Mouse (Mus musculus): ENCODE data around the gene Fam129b. TPM values are rescaled to one million over a fixed set of nuclear protein-coding genes. Genes with fewer than 3 reads are reported as not detected.
A peak's percentile ranks its signal among the peaks of the same experiment; 100 is the strongest.
"Not testable (repeated sequence)": the region's sequence is repeated elsewhere in the genome, so short reads cannot be mapped to it uniquely, and the experiment has no call there.

Fam129b gene
- polyA plus RNA-seq, 1 experiment from 2014 or later, result 55.8 TPM

GRCm38 (mm10) chr2:32846805-32847467, 29.0 kb upstream of the Fam129b start, which contains the start of gene Stxbp1:
TSS of gene Stxbp1 (minus strand) at chr2:32847245.
- WGBS, result under 1% methylated on average over 77 of the region's 78 CpGs
- Histone ChIP-seq H3K9ac (peak within 1 kb of the TSS; percentile 79), H3K9me3 (no peaks in the 10 kb centered on the region), H3K27me3 (peaks cover 11% of the 10 kb centered on the region), H3K4me2 (replicated peaks) (peak within 1 kb of the TSS; percentile 98), H3K36me3 (0 out of 2 replicates have a peak, but pooled peaks cover 2% of the 10 kb centered on the region), H3K27ac (peak within 1 kb of the TSS; percentile 67; the same call in 1 of the 2 replicates), H3K4me1 (peaks cover 9% of the 10 kb centered on the region; the same call in 1 of the 2 replicates), H3K4me3 (peak within 1 kb of the TSS; percentile 75)
- peak; percentile 95 for ATAC-seq (ENCODE audit: low FRiP score, low read depth)

DNA sequence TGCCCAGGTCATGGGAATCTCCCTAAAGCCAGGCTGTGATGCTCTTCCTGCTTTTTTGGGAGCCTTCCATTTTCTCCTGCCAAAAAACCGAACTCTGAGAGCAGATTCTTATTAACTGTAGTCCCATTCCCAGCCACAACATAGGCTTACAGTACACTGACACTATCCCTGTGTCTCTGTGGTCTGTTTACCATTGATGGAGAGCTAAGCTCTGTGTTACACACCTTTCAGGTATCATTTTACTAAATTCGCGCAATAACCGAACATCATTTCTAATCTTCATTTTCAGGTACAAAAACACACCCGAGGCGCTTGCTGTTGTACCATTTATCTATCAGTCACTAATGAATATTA, 28.5 kb upstream of the Fam129b start:
- peak; percentile 34; the same call in 1 of the 2 replicates for ATAC-seq (ENCODE audit: low FRiP score, low read depth)
- H3K27ac ChIP-seq, result no peak overlapping the region
- H3K36me3 ChIP-seq, result no peaks in the 10 kb centered on the region
- H3K4me2 ChIP-seq (replicated peaks), result peak overlapping the region; percentile 98
- H3K9ac ChIP-seq, result no peak overlapping the region
- H3K27me3 ChIP-seq, result peaks cover 16% of the 10 kb centered on the region
- 46% methylated on average over 6 of the region's 6 CpGs for WGBS
- H3K9me3 ChIP-seq, result no peaks in the 10 kb centered on the region
- peaks cover 14% of the 10 kb centered on the region; the same call in 1 of the 2 replicates for H3K4me1 ChIP-seq
- H3K4me3 ChIP-seq, result peak overlapping the region; percentile 75

GRCm38 (mm10) chr2:32852156-32852555, 23.8 kb upstream of the Fam129b start:
- ATAC-seq (ENCODE audit: low FRiP score, low read depth), result no peak
- Histone ChIP-seq H3K4me1 (peaks cover 6% of the 10 kb centered on the region; the same call in 1 of the 2 replicates), H3K36me3 (no peaks in the 10 kb centered on the region), H3K4me3 (no peak overlapping the region), H3K4me2 (replicated peaks) (peak overlapping the region; percentile 35; the same call in 1 of the 2 replicates), H3K9me3 (no peaks in the 10 kb centered on the region), H3K27me3 (peaks cover 24% of the 10 kb centered on the region), H3K27ac (no peak overlapping the region), H3K9ac (no peak overlapping the region)
- WGBS, result 1% methylated on average over 20 of the region's 20 CpGs

- not testable (repeated sequence) for H3K36me3 ChIP-seq; H3K9ac ChIP-seq; H3K4me1 ChIP-seq; H3K4me3 ChIP-seq; H3K9me3 ChIP-seq; H3K27ac ChIP-seq; H3K4me2 ChIP-seq (replicated peaks); ATAC-seq (ENCODE audit: low FRiP score, low read depth)
- peaks cover 24% of the 10 kb centered on the region for H3K27me3 ChIP-seq
- 68% methylated on average over 4 of the region's 4 CpGs for WGBS
Measured at GRCm38 (mm10) chr2:32853716-32854115, 22.2 kb upstream of the Fam129b start.

DNA sequence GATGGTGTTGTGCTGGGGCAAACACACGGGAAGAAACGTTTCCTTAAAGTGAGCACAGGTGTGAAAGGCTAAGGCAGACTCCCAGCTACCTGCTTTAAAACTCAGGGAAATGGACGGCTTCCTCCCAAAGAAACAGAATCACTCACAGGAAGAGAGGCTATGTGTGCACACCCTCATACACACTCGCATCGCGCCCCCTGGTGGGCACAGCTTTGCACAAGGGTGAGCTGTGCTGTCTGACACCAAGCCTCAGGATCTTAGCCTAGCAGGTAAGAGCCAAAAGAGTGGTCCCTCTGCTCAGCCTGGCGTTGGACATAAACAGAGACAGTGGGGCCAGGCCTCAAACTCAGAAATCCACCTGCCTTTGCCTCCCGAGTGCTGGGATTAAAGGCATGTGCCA, 21.7 kb upstream of the Fam129b start:
- no peaks in the 10 kb centered on the region for H3K36me3 ChIP-seq
- peak; percentile 70; the same call in 1 of the 2 replicates for ATAC-seq (ENCODE audit: low FRiP score, low read depth)
- 6% methylated on average over 8 of the region's 8 CpGs for WGBS
- no peaks in the 10 kb centered on the region for H3K9me3 ChIP-seq
- no peak overlapping the region for H3K4me2 ChIP-seq (replicated peaks)
- H3K4me3 ChIP-seq, result no peak overlapping the region
- peaks cover 6% of the 10 kb centered on the region; the same call in 1 of the 2 replicates for H3K4me1 ChIP-seq
- no peak overlapping the region for H3K27ac ChIP-seq
- peaks cover 24% of the 10 kb centered on the region for H3K27me3 ChIP-seq
- H3K9ac ChIP-seq, result no peak overlapping the region

GRCm38 (mm10) chr2:32855046-32855785, 20.7 kb upstream of the Fam129b start:
- ATAC-seq (ENCODE audit: low FRiP score, low read depth), result no peak
- Histone ChIP-seq H3K27me3 (peaks cover 24% of the 10 kb centered on the region), H3K9me3 (no peaks in the 10 kb centered on the region), H3K9ac (no peak overlapping the region), H3K4me1 (peaks cover 6% of the 10 kb centered on the region; the same call in 1 of the 2 replicates), H3K36me3 (no peaks in the 10 kb centered on the region), H3K4me2 (replicated peaks) (no peak overlapping the region), H3K27ac (no peak overlapping the region), H3K4me3 (no peak overlapping the region)
- WGBS, result 68% methylated on average over 7 of the region's 7 CpGs

GRCm38 (mm10) chr2:32855790-32856465, 20.0 kb upstream of the Fam129b start:
- Histone ChIP-seq H3K4me1 (peaks cover 6% of the 10 kb centered on the region; the same call in 1 of the 2 replicates), H3K4me2 (replicated peaks) (no peak overlapping the region), H3K27ac (no peak overlapping the region), H3K36me3 (no peaks in the 10 kb centered on the region), H3K4me3 (no peak overlapping the region), H3K9ac (no peak overlapping the region), H3K27me3 (peaks cover 23% of the 10 kb centered on the region), H3K9me3 (no peaks in the 10 kb centered on the region)
- ATAC-seq (ENCODE audit: low FRiP score, low read depth), result no peak
- 44% methylated on average over 5 of the region's 5 CpGs for WGBS

DNA sequence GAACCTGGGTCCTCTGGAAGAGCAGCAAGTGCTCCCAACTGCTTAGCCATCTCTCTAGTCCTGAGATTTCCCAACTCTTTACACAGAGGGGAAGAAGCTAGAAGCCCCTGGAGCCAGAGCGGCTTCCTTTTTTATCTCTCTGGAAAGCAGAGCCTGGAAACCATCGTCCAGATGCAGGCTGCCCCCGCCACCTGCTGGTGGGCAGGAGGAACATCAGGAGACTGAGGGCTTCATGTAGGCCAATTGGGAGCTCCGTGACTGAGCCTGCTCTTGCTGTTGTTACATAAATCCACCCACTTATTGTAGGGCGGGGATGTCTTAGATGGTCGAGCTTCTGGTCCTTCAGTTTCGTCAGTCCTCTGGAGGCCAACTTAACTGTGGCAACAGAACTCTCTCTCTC, 18.3 kb upstream of the Fam129b start:
- Histone ChIP-seq H3K36me3 (no peaks in the 10 kb centered on the region), H3K9ac (no peak overlapping the region), H3K4me2 (replicated peaks) (no peak overlapping the region), H3K4me1 (no peaks in the 10 kb centered on the region), H3K27me3 (peaks cover 7% of the 10 kb centered on the region), H3K4me3 (no peak overlapping the region), H3K9me3 (no peaks in the 10 kb centered on the region), H3K27ac (no peak overlapping the region)
- WGBS, result under 1% methylated on average over 7 of the region's 7 CpGs
- ATAC-seq (ENCODE audit: low FRiP score, low read depth), result 0 out of 2 replicates have a peak, but pooled peaks have one; percentile 42

DNA sequence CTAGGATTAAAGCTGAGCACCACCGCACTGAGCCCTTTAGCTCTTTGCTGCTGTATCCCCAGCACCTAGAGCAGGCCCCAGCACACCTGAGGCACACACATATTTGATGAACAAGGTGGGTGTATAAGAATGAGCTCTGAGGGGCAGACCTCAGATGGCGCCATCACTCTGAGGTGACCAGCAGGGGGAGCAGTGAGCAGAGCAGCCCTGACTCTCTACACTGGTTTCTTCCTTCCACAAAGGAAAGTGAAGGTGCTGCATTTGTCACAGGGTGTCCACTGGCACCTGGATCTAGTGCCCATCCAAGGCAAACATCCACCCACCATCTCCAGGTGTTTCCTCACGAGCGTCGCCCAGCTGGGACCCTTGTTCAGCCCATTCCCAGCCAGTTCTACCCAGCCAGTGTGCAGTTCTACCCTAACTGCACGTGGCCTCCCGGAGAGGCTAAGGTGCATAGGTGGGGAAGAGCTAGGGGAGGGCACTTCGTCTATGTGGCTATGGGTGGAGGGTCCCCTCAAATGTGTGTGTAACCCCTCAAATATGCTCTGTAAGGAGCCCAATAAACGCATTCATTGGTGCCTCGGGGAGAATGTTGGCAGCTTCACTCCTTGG, 16.8 kb upstream of the Fam129b start:
- Histone ChIP-seq H3K4me3 (no peak overlapping the region), H3K27ac (no peak overlapping the region), H3K4me1 (no peaks in the 10 kb centered on the region), H3K27me3 (no peaks in the 10 kb centered on the region), H3K9me3 (no peaks in the 10 kb centered on the region), H3K9ac (no peak overlapping the region), H3K36me3 (no peaks in the 10 kb centered on the region), H3K4me2 (replicated peaks) (no peak overlapping the region)
- WGBS, result 48% methylated on average over 10 of the region's 10 CpGs
- peak; percentile 30; the same call in 1 of the 2 replicates for ATAC-seq (ENCODE audit: low FRiP score, low read depth)

GRCm38 (mm10) chr2:32859622-32860012, 16.3 kb upstream of the Fam129b start:
- WGBS, result 74% methylated on average over 5 of the region's 5 CpGs
- no peak for ATAC-seq (ENCODE audit: low FRiP score, low read depth)
- no peaks in the 10 kb centered on the region for H3K4me1 ChIP-seq

DNA sequence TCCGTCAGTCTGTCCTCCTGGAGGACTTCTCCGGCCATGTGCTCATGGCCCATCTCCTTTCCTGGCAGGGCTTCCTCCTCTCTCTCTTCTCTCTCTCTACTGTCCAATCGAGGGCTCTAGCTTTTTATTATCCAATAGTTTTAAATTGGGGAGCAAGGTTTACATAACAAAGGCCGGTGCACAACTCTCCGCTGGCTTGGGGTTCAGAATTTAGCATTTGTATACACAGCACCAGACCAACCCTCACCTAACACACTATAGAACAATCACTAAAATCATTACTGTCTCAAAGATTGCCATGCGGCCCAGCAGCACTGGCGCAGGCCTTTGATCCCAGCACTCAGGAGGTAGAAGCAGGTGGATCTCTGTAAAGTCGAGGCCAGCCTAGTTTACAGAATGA, 15.1 kb upstream of the Fam129b start:
- Histone ChIP-seq H3K27me3 (no peaks in the 10 kb centered on the region), H3K9me3 (no peaks in the 10 kb centered on the region), H3K4me2 (replicated peaks) (no peak overlapping the region), H3K4me1 (no peaks in the 10 kb centered on the region), H3K9ac (no peak overlapping the region), H3K27ac (no peak overlapping the region), H3K36me3 (no peaks in the 10 kb centered on the region), H3K4me3 (no peak overlapping the region)
- 78% methylated on average over 8 of the region's 8 CpGs for WGBS
- ATAC-seq (ENCODE audit: low FRiP score, low read depth), result no peak

More at GRCm38 (mm10) chr2:32859622-32860012, 16.3 kb upstream of the Fam129b start:
- no peak overlapping the region for H3K4me3 ChIP-seq
- H3K36me3 ChIP-seq, result no peaks in the 10 kb centered on the region
- no peak overlapping the region for H3K4me2 ChIP-seq (replicated peaks)
- H3K9me3 ChIP-seq, result no peaks in the 10 kb centered on the region
- no peaks in the 10 kb centered on the region for H3K27me3 ChIP-seq
- H3K27ac ChIP-seq, result no peak overlapping the region
- H3K9ac ChIP-seq, result no peak overlapping the region

All from limb, embryonic 13.5 days (tissue).